Mouse (Mus musculus): ENCODE measurements around the gene Trip4.

GRCm38 (mm10) chr9:65896977-65897376 is 11.6 kb downstream of the Trip4 start:
- TF ChIP-seq POLR2A (IDR thresholded peaks at IDR 0.05; ENCODE audit: low read depth, low read length) (no peak), CTCF (IDR thresholded peaks at IDR 0.05; ENCODE audit: extremely low read depth, insufficient read depth, insufficient read length, insufficient replicate concordance) (no peak)

Data from spleen, adult 2 months (tissue).